Mouse (Mus musculus) ES-Bruce4 (cell line): ENCODE results near the gene Neurog2.

Source experiments
- CTCF ChIP-seq: IDR thresholded peaks from one replicate; pipeline ENCODE4 v1.8.1; 2011; ENCODE audit warnings: low read depth, low read length
- EP300 ChIP-seq: IDR thresholded peaks from 2 replicates; pipeline ENCODE4 v1.6.1; 2011; ENCODE audit warnings: low read depth, low read length; ENCODE audit not compliant: insufficient read depth
- POLR2A ChIP-seq: IDR thresholded peaks from one replicate; pipeline ENCODE4 v1.8.1; 2011; ENCODE audit warnings: low read length; ENCODE audit not compliant: insufficient read depth

DNA sequence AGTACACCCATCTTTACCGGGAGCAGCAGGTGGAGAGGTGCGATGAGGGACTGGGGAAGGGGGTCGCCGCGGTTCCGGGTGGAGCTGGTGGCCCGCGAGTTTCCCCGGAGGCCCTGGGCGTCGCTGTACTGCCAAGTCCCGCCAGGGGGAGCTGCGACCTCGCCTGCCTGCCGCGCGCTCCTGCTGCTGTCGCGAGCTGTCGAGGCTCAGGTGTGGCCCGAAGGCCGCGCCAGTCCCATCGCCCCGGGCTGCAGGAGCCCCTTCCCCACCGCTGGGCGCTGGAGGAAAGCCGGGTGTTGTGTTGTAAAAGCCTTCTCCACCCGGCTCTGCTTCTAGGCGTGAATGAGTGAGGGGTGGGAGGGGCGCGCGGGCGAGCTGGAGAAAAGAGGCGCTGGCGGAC, 7.6 kb upstream of the Neurog2 start:
- TF ChIP-seq CTCF: peak; percentile 70
- 0 out of 2 replicates have a peak, but pooled peaks have one; percentile 52 for TF ChIP-seq EP300
- no peak for TF ChIP-seq POLR2A
